13 mouse cellular contexts compared by ENCODE assay signal in genomic region chr8:114670801-114671200, GRCm38 (mm10).
A peak's percentile ranks its signal among the peaks of the same experiment; 100 is the strongest.
DNase-seq lines count a peak whose midpoint lies in the region; ATAC-seq and TF ChIP-seq lines count a peak whose summit lies in the region.
"Had no signal": no experiment of that assay in that cellular context is flagged by ENCODE, and none has a peak within 500 bp of the region (broad histone marks: within the 10 kb centered on the region; RNA-seq: fewer than 3 reads in every experiment).

No protein-coding gene starts in this region.

- 62% methylated on average over 6 of the region's 6 CpGs for WGBS in heart, adult 2 months
- 48% methylated on average over 6 of the region's 6 CpGs for WGBS in lung, embryonic 14.5 days
- WGBS in lung, adult 2 months: 72% methylated on average over 6 of the region's 6 CpGs
- WGBS in stomach, embryonic 15.5 days: 41% methylated on average over 6 of the region's 6 CpGs

- H3K9ac ChIP-seq in heart, adult 2 months (ENCODE audit: low read depth, low read length): no peak overlapping the region
- no peak overlapping the region for H3K9ac ChIP-seq in lung, embryonic 14.5 days
- H3K9ac ChIP-seq in stomach, embryonic 15.5 days: no peak overlapping the region
- H3K9ac ChIP-seq: forebrain, embryonic 15.5 days; hindbrain, embryonic 15.5 days had no signal

- no peak for TF ChIP-seq EP300 in heart, adult 2 months (IDR thresholded peaks at IDR 0.05; ENCODE audit: insufficient read depth, low read depth, low read length)

- H3K36me3 ChIP-seq in heart, adult 2 months (ENCODE audit: control insufficient read depth, insufficient read depth, low read length): no peaks in the 10 kb centered on the region
- H3K36me3 ChIP-seq in lung, embryonic 14.5 days (ENCODE audit: insufficient read depth): no peaks in the 10 kb centered on the region
- no peaks in the 10 kb centered on the region for H3K36me3 ChIP-seq in stomach, embryonic 15.5 days
- H3K36me3 ChIP-seq: forebrain, embryonic 15.5 days; heart, embryonic 10.5 days; hindbrain, embryonic 15.5 days had no signal

- H3K79me2 ChIP-seq in heart, adult 2 months (replicated peaks; ENCODE audit: control insufficient read depth, insufficient read depth, low read length): no peaks in the 10 kb centered on the region

- H3K4me2 ChIP-seq in lung, embryonic 14.5 days: no peak overlapping the region
- no peak overlapping the region for H3K4me2 ChIP-seq in stomach, embryonic 15.5 days
- H3K4me2 ChIP-seq: forebrain, embryonic 15.5 days; hindbrain, embryonic 15.5 days had no signal

- no peak for TF ChIP-seq POLR2A in heart, adult 2 months (IDR thresholded peaks at IDR 0.05; ENCODE audit: insufficient read depth, low read depth, low read length)
- no peak for TF ChIP-seq POLR2A in lung, adult 2 months (IDR thresholded peaks at IDR 0.05; ENCODE audit: borderline replicate concordance, extremely low read depth, low read depth, low read length)

- H3K4me1 ChIP-seq in heart, adult 2 months (ENCODE audit: control insufficient read depth, insufficient read depth, low read length): 0 out of 2 replicates have a peak, but pooled peaks cover 1% of the 10 kb centered on the region
- H3K4me1 ChIP-seq in lung, embryonic 14.5 days (ENCODE audit: insufficient read depth): peaks cover 11% of the 10 kb centered on the region
- no peaks in the 10 kb centered on the region for H3K4me1 ChIP-seq in lung, adult 2 months (ENCODE audit: control insufficient read depth, insufficient read depth, low read length)
- 0 out of 2 replicates have a peak, but pooled peaks cover 7% of the 10 kb centered on the region for H3K4me1 ChIP-seq in stomach, embryonic 15.5 days
- H3K4me1 ChIP-seq: heart, embryonic 10.5 days had no signal

- H3K9me3 ChIP-seq in lung, embryonic 14.5 days (ENCODE audit: low read depth, low read length): no peaks in the 10 kb centered on the region
- H3K9me3 ChIP-seq in stomach, embryonic 15.5 days: no peaks in the 10 kb centered on the region
- H3K9me3 ChIP-seq: forebrain, embryonic 15.5 days; heart, embryonic 10.5 days; hindbrain, embryonic 15.5 days had no signal

- intact Hi-C loops in heart, adult 2 months (cut with DNase I): no loop called here

- H3K27me3 ChIP-seq in heart, adult 2 months (ENCODE audit: control insufficient read depth, insufficient read depth, low read length): no peaks in the 10 kb centered on the region
- H3K27me3 ChIP-seq in lung, embryonic 14.5 days (ENCODE audit: insufficient read depth, low read length): peaks cover 3% of the 10 kb centered on the region; the same call in 1 of the 2 replicates
- no peaks in the 10 kb centered on the region for H3K27me3 ChIP-seq in stomach, embryonic 15.5 days (replicated peaks)
- H3K27me3 ChIP-seq: forebrain, embryonic 15.5 days; hindbrain, embryonic 15.5 days had no signal

- no peak for TF ChIP-seq CTCF in heart, adult 2 months (IDR thresholded peaks at IDR 0.05)
- no peak for TF ChIP-seq CTCF in lung, embryonic 14.5 days (IDR thresholded peaks at IDR 0.05; ENCODE audit: low read depth)
- no peak for TF ChIP-seq CTCF in lung, adult 2 months (IDR thresholded peaks at IDR 0.05; ENCODE audit: insufficient read depth, low read length)

- ATAC-seq in lung, embryonic 14.5 days (ENCODE audit: insufficient read depth): peak; percentile 33; the same call in 1 of the 2 replicates
- peak; percentile 14; the same call in 1 of the 2 replicates for ATAC-seq in stomach, embryonic 15.5 days (ENCODE audit: insufficient read depth, low FRiP score, low read depth)
- ATAC-seq: forebrain, embryonic 15.5 days; inflammation-experienced regulatory T-cells, adult 6 months had no signal

- DNase-seq in heart, adult 2 months: no peak
- DNase-seq in heart, postnatal 4 days: no peak
- DNase-seq in lung, embryonic 14.5 days: peak; percentile 58
- no peak for DNase-seq in lung, adult 2 months
- DNase-seq in NIH3T3 (ENCODE audit: low read depth): peak; percentile 66
- DNase-seq in urinary bladder, postnatal 14 days (ENCODE audit: low spot score): no peak
- DNase-seq: adrenal gland, adult 8-10 months; cerebellum, adult 2 months had no signal

- peak overlapping the region; percentile 9; the same call in 1 of the 2 replicates for H3K27ac ChIP-seq in heart, adult 2 months
- peak overlapping the region; percentile 54 for H3K27ac ChIP-seq in lung, embryonic 14.5 days (ENCODE audit: low read depth)
- H3K27ac ChIP-seq in stomach, embryonic 15.5 days: no peak overlapping the region; the same call in 1 of the 2 replicates
- H3K27ac ChIP-seq: forebrain, embryonic 15.5 days; heart, embryonic 10.5 days; hindbrain, embryonic 15.5 days had no signal

- H3K4me3 ChIP-seq in heart, adult 2 months: no peak overlapping the region
- H3K4me3 ChIP-seq in lung, embryonic 14.5 days (ENCODE audit: low read depth, low read length): no peak overlapping the region
- H3K4me3 ChIP-seq in lung, adult 2 months (replicated peaks; ENCODE audit: extremely low read depth, low read depth, low read length): no peak overlapping the region
- no peak overlapping the region for H3K4me3 ChIP-seq in stomach, embryonic 15.5 days (replicated peaks)
- H3K4me3 ChIP-seq: forebrain, embryonic 15.5 days; heart, embryonic 10.5 days; hindbrain, embryonic 15.5 days had no signal

Comparison
In these comparisons a context has a peak if more than half of its experiments do, and no peak if none do; other contexts are left out.
1. DNase-seq: peak in lung, embryonic 14.5 days (single experiment) and NIH3T3 (single experiment); none in heart, adult 2 months (0 of 2), heart, postnatal 4 days (single experiment), lung, adult 2 months (single experiment) and urinary bladder, postnatal 14 days (single experiment).